Mouse (Mus musculus): ENCODE measurements around the gene Tnnt3.

The Tnnt3 gene

DNA sequence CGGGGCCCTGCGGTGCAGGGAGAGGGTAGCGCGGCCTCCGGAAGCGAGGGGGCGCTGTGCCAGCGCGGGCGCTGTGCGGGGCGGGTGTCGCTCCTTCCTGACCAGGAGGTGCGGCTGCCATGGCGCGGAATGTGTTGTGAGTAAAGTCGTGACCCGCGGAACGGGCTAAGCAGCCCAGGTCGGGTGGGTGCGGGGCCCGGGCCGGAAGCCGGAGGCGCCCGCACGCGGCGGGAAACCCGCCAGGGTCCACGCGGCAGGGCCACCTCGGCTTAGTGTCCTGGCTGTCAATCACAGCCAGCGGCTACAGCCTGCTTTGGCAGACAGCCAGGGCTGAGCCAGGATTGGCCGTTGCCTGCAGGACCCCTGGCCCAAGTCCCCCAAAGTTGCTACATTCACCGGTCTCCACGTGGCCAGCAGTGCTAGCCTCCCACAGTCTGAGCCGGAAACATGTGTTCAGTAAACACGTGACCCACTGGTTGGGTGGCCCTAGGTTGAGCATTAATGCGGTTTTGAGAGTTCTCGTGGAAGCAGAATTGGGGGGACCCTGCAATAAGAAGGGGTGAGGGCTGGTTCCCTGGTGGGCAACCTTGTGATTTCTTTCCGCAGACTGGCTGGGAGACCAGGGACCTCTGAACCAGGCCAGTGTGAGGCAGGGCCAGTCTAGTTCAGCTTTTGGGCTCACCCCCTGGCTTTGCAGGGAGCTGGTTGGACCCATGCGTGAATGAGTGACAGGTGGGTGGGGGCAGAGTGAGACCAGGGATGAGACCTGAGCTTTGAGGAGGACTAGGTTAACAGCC, 34.6 kb downstream of the Tnnt3 start:
- Histone ChIP-seq H3K36me3 (ENCODE audit: control insufficient read depth, insufficient read depth, low read length, poor library complexity, severe bottlenecking) (no peaks in the 10 kb centered on the region), H3K27me3 (ENCODE audit: control insufficient read depth, insufficient read depth, low read length, poor library complexity, severe bottlenecking) (no peaks in the 10 kb centered on the region)

GRCm38 (mm10) chr7:142535116-142535515, 36.5 kb downstream of the Tnnt3 start:
- no peaks in the 10 kb centered on the region; the same call in 1 of the 2 replicates for H3K36me3 ChIP-seq (ENCODE audit: control insufficient read depth, insufficient read depth, low read length, poor library complexity, severe bottlenecking)
- no peak for DNase-seq (ENCODE audit: low read depth, low spot score)
- no peaks in the 10 kb centered on the region for H3K27me3 ChIP-seq (ENCODE audit: control insufficient read depth, insufficient read depth, low read length, poor library complexity, severe bottlenecking)

More for the DNA sequence above, 34.6 kb downstream of the Tnnt3 start:
- peak; percentile 92 for DNase-seq (ENCODE audit: low read depth, low spot score)

- Histone ChIP-seq H3K27me3 (ENCODE audit: control insufficient read depth, insufficient read depth, low read length, poor library complexity, severe bottlenecking) (no peaks in the 10 kb centered on the region), H3K36me3 (ENCODE audit: control insufficient read depth, insufficient read depth, low read length, poor library complexity, severe bottlenecking) (no peaks in the 10 kb centered on the region; the same call in 1 of the 2 replicates)
- no peak for DNase-seq (ENCODE audit: low read depth, low spot score)
Observed at GRCm38 (mm10) chr7:142535832-142536231, 37.2 kb downstream of the Tnnt3 start.

DNA sequence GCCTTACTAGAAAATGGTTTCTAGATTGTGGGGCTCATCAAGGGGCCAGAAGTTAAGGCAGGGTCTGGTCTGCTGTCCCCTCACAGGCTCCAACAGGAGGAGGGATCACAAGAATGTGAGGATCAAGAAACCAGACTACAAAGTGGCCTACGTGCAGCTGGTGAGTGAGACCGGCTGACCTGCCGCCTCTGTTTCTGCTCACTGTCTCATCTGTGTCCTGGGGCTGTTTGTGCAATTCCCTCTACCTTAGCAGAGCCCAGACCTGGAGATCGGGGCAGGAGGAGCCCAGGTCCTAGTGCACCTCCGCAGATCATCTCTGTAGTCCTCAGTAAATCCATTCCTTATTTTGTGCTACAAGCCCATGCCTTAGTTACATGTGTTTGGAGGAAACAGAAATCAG, 38.5 kb downstream of the Tnnt3 start:
- Histone ChIP-seq H3K27me3 (ENCODE audit: control insufficient read depth, insufficient read depth, low read length, poor library complexity, severe bottlenecking) (no peaks in the 10 kb centered on the region), H3K36me3 (ENCODE audit: control insufficient read depth, insufficient read depth, low read length, poor library complexity, severe bottlenecking) (no peaks in the 10 kb centered on the region; the same call in 1 of the 2 replicates)
- DNase-seq (ENCODE audit: low read depth, low spot score), result no peak

DNA sequence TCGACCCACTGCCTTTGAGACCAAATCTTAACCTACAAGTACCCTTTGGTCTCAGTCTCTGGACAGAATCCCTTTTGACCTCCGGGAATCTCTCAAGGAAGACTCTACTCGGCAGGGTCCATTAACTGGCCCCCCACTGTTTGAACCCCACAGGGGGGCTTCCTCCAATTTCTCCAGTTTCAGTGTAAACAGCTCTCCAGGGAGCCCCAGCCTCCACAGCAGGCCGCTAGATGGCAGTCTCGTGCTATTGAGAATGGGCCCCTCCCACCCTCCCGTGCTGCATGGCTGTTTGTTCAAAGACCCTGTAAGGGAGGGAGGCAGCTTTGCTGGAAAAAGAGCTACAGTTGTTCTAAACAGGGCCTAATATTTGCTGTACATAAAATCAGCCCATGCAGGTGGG, 39.2 kb downstream of the Tnnt3 start:
- DNase-seq (ENCODE audit: low read depth, low spot score), result peak; percentile 72
- Histone ChIP-seq H3K27me3 (ENCODE audit: control insufficient read depth, insufficient read depth, low read length, poor library complexity, severe bottlenecking) (no peaks in the 10 kb centered on the region), H3K36me3 (ENCODE audit: control insufficient read depth, insufficient read depth, low read length, poor library complexity, severe bottlenecking) (no peaks in the 10 kb centered on the region; the same call in 1 of the 2 replicates)

GRCm38 (mm10) chr7:142538291-142538690, 39.7 kb downstream of the Tnnt3 start:
- no peaks in the 10 kb centered on the region for H3K27me3 ChIP-seq (ENCODE audit: control insufficient read depth, insufficient read depth, low read length, poor library complexity, severe bottlenecking)

DNA sequence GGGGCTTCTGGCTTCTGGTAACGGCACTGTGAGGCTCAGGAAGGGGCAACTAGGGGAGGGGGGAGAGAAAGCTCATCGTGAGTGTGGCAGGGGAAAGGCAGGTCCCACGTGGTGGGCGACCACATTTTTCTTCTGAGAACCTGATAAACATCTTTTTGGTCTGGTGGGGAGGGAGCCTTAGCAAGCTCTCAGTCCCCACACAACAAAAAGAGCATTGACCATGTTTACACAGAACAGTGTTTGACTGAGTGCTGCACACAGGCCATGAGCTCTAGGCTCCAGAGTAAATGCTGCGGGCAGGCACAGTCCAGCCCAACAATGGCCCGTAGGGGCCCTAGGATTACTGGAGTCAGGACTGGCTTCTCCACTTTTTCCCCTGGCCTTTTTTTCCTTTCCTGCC, 40.1 kb downstream of the Tnnt3 start:
- H3K36me3 ChIP-seq (ENCODE audit: control insufficient read depth, insufficient read depth, low read length, poor library complexity, severe bottlenecking), result no peaks in the 10 kb centered on the region; the same call in 1 of the 2 replicates
- no peak for DNase-seq (ENCODE audit: low read depth, low spot score)
- no peaks in the 10 kb centered on the region for H3K27me3 ChIP-seq (ENCODE audit: control insufficient read depth, insufficient read depth, low read length, poor library complexity, severe bottlenecking)

More at GRCm38 (mm10) chr7:142538291-142538690, 39.7 kb downstream of the Tnnt3 start:
- no peaks in the 10 kb centered on the region; the same call in 1 of the 2 replicates for H3K36me3 ChIP-seq (ENCODE audit: control insufficient read depth, insufficient read depth, low read length, poor library complexity, severe bottlenecking)
- no peak for DNase-seq (ENCODE audit: low read depth, low spot score)

DNA sequence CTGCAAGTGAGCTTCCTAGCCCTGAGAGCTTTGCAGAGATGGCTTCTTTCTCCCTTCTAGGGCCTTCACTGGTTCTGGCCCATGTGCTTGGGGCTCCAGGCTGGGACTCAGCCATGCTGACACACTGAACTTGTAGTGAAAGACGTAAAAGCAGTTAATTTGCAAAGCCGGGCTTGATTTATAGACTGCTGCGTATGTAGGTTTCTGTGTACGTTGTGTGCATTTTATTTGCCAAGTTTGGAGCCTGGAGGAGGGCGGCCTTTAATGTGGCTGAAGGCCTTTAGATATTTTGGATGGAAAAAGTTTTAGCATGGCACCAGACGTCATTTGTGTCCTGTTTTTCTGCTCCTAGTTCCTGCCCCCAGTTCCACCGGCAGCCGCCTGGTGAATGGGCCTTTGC, 41.2 kb downstream of the Tnnt3 start:
- Histone ChIP-seq H3K36me3 (ENCODE audit: control insufficient read depth, insufficient read depth, low read length, poor library complexity, severe bottlenecking) (no peaks in the 10 kb centered on the region; the same call in 1 of the 2 replicates), H3K27me3 (ENCODE audit: control insufficient read depth, insufficient read depth, low read length, poor library complexity, severe bottlenecking) (no peaks in the 10 kb centered on the region)
- no peak for DNase-seq (ENCODE audit: low read depth, low spot score)

DNA sequence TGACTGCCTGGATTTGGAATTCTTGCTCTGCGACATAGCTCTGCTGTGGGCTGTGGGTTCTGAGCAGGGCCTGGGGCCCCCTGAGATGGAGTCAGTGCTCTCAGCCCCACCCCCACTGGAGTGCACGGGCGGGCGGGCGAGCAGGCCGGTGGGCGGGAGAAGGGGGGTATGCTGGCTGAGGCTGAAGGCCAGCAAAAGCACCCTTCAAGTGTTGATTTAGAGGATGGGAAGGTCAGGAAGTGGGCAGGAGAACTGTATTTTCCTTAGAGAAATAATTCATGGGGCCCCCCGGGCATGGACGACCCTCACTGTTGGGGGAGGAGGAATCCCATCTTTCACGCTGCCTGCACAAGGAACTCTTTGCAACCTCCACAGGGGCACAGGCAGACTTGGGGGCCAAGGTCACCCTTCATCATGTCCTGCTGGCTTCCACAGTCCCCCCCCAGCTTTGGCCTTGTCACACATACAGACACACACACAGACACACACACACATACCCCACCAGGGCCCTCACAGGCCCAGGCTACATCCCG, 44.2 kb downstream of the Tnnt3 start:
- H3K36me3 ChIP-seq (ENCODE audit: control insufficient read depth, insufficient read depth, low read length, poor library complexity, severe bottlenecking), result no peaks in the 10 kb centered on the region; the same call in 1 of the 2 replicates
- H3K27me3 ChIP-seq (ENCODE audit: control insufficient read depth, insufficient read depth, low read length, poor library complexity, severe bottlenecking), result no peaks in the 10 kb centered on the region
- no peak for DNase-seq (ENCODE audit: low read depth, low spot score)

DNA sequence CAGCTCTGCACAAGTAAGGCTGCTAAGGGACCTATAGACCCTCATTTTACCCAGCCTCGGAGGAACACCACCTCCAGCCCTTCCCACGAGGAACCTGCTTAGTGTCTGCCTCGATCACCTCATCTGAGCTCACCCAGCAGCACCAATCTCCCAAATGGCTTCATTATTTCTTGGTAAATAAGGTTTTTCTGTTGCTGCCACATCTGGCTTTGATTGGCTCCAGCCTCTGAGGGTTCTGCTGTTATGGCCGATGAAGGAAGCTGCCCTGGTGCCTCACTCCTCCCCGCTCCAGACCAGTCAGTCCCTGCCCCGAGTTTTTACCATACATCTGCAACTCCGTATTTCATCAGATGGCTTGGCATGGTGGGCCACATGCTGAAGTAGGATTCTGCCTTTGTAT, 47.3 kb downstream of the Tnnt3 start:
- DNase-seq (ENCODE audit: low read depth, low spot score), result no peak

GRCm38 (mm10) chr7:142547874-142548273, 49.2 kb downstream of the Tnnt3 start:
- H3K27me3 ChIP-seq (ENCODE audit: control insufficient read depth, insufficient read depth, low read length, poor library complexity, severe bottlenecking), result no peaks in the 10 kb centered on the region
- no peak for DNase-seq (ENCODE audit: low read depth, low spot score)

More for the DNA sequence above, 47.3 kb downstream of the Tnnt3 start:
- Histone ChIP-seq H3K27me3 (ENCODE audit: control insufficient read depth, insufficient read depth, low read length, poor library complexity, severe bottlenecking) (no peaks in the 10 kb centered on the region), H3K36me3 (ENCODE audit: control insufficient read depth, insufficient read depth, low read length, poor library complexity, severe bottlenecking) (no peaks in the 10 kb centered on the region)

DNA sequence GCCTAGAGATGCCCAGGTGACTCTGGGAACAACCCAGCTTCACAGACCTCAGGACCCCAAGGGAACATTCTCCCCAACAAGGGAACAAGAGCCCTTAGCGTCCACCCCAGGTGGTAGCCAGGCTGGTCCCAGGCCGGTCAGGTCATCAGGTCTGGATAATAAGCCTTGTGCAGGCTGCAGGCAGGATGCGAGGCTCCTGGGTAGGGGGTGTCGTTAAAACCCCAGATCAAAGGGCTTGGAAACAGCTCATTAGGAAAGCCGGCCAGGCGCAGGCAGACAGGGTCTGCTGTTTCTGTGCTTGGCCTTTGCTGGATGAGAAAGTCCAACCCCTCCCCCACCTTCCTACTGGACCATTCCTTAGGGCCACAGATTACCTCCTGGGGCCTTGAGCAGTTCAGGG, 50.1 kb downstream of the Tnnt3 start:
- H3K36me3 ChIP-seq (ENCODE audit: control insufficient read depth, insufficient read depth, low read length, poor library complexity, severe bottlenecking), result no peaks in the 10 kb centered on the region
- DNase-seq (ENCODE audit: low read depth, low spot score), result no peak
- no peaks in the 10 kb centered on the region for H3K27me3 ChIP-seq (ENCODE audit: control insufficient read depth, insufficient read depth, low read length, poor library complexity, severe bottlenecking)

More at GRCm38 (mm10) chr7:142547874-142548273, 49.2 kb downstream of the Tnnt3 start:
- H3K36me3 ChIP-seq (ENCODE audit: control insufficient read depth, insufficient read depth, low read length, poor library complexity, severe bottlenecking), result no peaks in the 10 kb centered on the region

DNA sequence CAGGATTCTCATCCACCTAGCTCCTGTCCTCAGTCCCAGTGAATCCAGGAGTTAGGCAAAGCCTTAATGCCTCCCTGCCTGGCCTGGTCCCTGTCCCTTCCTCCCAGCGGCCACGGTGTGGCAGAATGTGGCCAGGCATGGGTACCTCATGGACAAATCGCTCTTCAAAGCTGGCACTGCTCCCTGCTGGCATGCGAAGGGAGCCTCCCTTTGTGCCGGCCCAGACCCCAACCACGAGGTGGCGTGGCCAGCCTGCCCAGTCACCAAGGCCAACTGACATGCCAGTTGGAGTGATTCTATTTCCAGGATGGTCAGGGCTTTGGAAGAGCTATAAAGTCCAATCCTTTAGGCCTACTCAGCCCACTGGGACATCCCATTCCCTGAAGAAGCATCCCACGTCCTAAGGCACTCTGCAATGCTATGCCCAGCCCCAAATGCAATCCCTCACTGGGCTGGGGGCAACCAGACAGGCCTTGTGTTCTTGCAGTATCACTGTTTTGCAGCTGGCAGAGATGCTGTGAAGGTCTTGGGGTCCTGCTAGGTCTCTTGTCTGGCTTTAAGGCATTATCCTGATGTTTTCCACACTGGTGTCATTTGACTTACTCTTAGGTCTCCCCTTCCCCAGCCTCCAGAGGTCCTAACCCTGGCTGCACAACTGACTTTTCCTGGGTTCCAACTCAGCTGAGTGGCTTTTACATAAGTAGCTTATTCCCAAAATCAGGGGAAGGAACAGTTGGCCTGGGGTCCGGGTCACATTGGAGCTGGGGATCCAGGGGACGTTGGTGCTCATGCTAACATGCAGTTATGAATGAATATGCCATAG, 51.5 kb downstream of the Tnnt3 start:
- no peaks in the 10 kb centered on the region for H3K27me3 ChIP-seq (ENCODE audit: control insufficient read depth, insufficient read depth, low read length, poor library complexity, severe bottlenecking)
- H3K36me3 ChIP-seq (ENCODE audit: control insufficient read depth, insufficient read depth, low read length, poor library complexity, severe bottlenecking), result no peaks in the 10 kb centered on the region
- DNase-seq (ENCODE audit: low read depth, low spot score), result no peak

DNA sequence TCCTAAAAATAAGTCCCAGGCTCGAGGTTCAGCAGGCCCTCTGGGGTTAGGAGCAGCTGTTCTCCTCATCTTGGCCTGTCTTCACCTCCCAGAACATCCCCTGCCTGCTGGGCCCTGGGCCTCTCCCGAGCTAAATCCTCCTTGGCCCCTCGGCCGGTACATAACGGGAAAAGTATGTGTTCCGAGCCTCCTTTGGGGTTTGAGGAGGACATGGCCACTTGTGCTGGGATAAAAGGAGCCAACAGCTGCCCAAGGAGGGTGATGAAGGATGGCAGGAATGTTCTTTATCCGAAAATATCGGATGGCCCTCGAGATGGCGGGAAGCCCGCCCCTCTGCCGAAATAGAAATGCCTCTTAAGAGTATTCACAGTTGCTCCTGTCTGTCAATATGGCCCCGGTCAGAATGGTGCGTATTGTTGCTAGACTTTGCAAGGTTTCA, 52.3 kb downstream of the Tnnt3 start:
- no peaks in the 10 kb centered on the region for H3K36me3 ChIP-seq (ENCODE audit: control insufficient read depth, insufficient read depth, low read length, poor library complexity, severe bottlenecking)
- no peak for DNase-seq (ENCODE audit: low read depth, low spot score)
- no peaks in the 10 kb centered on the region for H3K27me3 ChIP-seq (ENCODE audit: control insufficient read depth, insufficient read depth, low read length, poor library complexity, severe bottlenecking)

DNA sequence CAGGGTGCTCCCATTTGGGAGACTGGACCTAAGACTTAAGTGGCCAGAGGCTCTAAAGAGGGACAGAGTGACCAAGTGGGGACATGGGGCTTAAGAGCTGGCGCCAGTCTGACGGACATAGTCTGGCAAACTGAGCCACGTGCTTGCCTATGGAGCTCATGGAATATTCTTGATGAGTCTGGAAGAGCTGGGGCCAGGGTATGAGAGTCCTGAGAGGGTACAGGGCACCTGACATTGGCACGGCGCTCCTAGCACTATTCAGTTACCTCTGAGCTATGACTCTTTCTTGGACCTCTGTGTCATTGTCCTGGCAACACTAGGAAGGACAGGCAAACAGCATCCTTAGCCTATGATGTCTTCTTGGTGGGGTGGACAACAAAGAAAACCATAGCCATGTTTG, 53.1 kb downstream of the Tnnt3 start:
- H3K27me3 ChIP-seq (ENCODE audit: control insufficient read depth, insufficient read depth, low read length, poor library complexity, severe bottlenecking), result no peaks in the 10 kb centered on the region
- H3K36me3 ChIP-seq (ENCODE audit: control insufficient read depth, insufficient read depth, low read length, poor library complexity, severe bottlenecking), result no peaks in the 10 kb centered on the region
- DNase-seq (ENCODE audit: low read depth, low spot score), result no peak
